Mouse (Mus musculus): ENCODE data around the gene Ifit2. TPM values are rescaled to one million over a fixed set of nuclear protein-coding genes. Genes with fewer than 3 reads are reported as not detected.
"Not testable (repeated sequence)": the region's sequence is repeated elsewhere in the genome, so short reads cannot be mapped to it uniquely, and the experiment has no call there.

Gene Ifit2
- polyA plus RNA-seq, 1 experiment from 2014 or later, result 12.5 TPM

DNA sequence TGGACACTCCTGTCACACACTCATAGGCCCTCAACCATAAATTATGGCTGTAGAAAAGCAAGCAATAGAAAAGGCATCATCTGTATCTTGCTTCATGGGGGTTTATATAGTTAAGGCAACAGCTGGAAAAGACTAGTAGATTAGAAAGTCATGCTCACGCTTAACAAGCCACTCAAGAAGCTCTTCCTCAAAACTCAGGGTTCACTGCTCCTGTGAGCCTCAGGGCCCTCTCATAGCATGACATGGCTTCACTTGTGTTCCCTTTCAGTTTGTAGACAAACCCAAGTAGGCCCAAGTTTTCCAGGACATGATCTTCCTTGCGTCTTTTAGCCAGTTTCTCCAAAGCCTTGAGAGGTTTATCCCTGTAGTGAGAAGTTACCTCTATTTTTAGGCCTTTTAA lies 43.0 kb downstream of the Ifit2 start:
- no peaks in the 10 kb centered on the region for H3K9me3 ChIP-seq (replicated peaks; ENCODE audit: control insufficient read depth, low read length)
- H3K9ac ChIP-seq (replicated peaks; ENCODE audit: low read length), result no peak overlapping the region
- ATAC-seq (replicated peaks; ENCODE audit: insufficient number of reproducible peaks, low FRiP score, low TSS enrichment, low read depth), result no peak
- H3K4me3 ChIP-seq (ENCODE audit: low read depth, low read length), result no peak overlapping the region
- WGBS, result 89% methylated on average over 2 of the region's 2 CpGs
- no peaks in the 10 kb centered on the region for H3K4me1 ChIP-seq (ENCODE audit: control insufficient read depth, insufficient read depth, low read length)
- H3K36me3 ChIP-seq (replicated peaks; ENCODE audit: control insufficient read depth, insufficient read depth, low read depth, low read length), result no peaks in the 10 kb centered on the region
- no peak overlapping the region for H3K27ac ChIP-seq (replicated peaks; ENCODE audit: low read depth, low read length)
- DNase-seq (ENCODE audit: low spot score), result no peak
- no peaks in the 10 kb centered on the region for H3K27me3 ChIP-seq (ENCODE audit: control insufficient read depth, insufficient read depth, low read length)
- no peak overlapping the region for H3K4me2 ChIP-seq (ENCODE audit: low read depth, low read length)

GRCm38 (mm10) chr19:34594523-34594922 lies 44.0 kb downstream of the Ifit2 start:
- not testable (repeated sequence) for H3K4me2 ChIP-seq (ENCODE audit: low read depth, low read length); H3K4me1 ChIP-seq (ENCODE audit: control insufficient read depth, insufficient read depth, low read length); H3K27me3 ChIP-seq (ENCODE audit: control insufficient read depth, insufficient read depth, low read length); H3K9me3 ChIP-seq (replicated peaks; ENCODE audit: control insufficient read depth, low read length); H3K9ac ChIP-seq (replicated peaks; ENCODE audit: low read length); H3K4me3 ChIP-seq (ENCODE audit: low read depth, low read length); ATAC-seq (replicated peaks; ENCODE audit: insufficient number of reproducible peaks, low FRiP score, low TSS enrichment, low read depth); H3K36me3 ChIP-seq (replicated peaks; ENCODE audit: control insufficient read depth, insufficient read depth, low read depth, low read length); DNase-seq (ENCODE audit: low spot score); H3K27ac ChIP-seq (replicated peaks; ENCODE audit: low read depth, low read length)
- WGBS, result 75% methylated on average over 3 of the region's 3 CpGs

DNA sequence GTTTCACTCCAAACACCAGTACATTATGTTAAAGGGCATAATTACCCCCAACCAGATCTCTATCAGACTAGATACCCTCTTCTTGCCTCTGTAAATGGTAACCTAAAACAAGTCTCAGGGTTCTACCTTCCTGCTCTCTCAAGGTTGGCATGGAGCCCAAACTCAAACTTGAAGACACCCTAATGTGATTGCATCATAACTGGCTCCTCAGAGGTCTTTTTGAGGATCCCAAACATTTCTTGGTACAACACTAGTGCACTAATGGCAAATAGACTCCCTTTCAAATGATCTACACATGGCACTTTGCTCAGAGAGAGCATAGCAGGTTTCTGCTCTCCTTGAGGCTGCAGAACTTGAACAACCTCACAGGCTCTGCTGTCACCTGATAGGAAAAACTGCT lies 46.3 kb downstream of the Ifit2 start:
- no peak for DNase-seq (ENCODE audit: low spot score)
- Histone ChIP-seq H3K27me3 (ENCODE audit: control insufficient read depth, insufficient read depth, low read length) (no peaks in the 10 kb centered on the region), H3K4me2 (ENCODE audit: low read depth, low read length) (no peak overlapping the region), H3K4me3 (ENCODE audit: low read depth, low read length) (no peak overlapping the region), H3K36me3 (replicated peaks; ENCODE audit: control insufficient read depth, insufficient read depth, low read depth, low read length) (no peaks in the 10 kb centered on the region), H3K9me3 (replicated peaks; ENCODE audit: control insufficient read depth, low read length) (no peaks in the 10 kb centered on the region), H3K4me1 (ENCODE audit: control insufficient read depth, insufficient read depth, low read length) (no peaks in the 10 kb centered on the region), H3K27ac (replicated peaks; ENCODE audit: low read depth, low read length) (no peak overlapping the region), H3K9ac (replicated peaks; ENCODE audit: low read length) (no peak overlapping the region)
- ATAC-seq (replicated peaks; ENCODE audit: insufficient number of reproducible peaks, low FRiP score, low TSS enrichment, low read depth), result no peak

- DNase-seq (ENCODE audit: low spot score) (no peak), ATAC-seq (replicated peaks; ENCODE audit: insufficient number of reproducible peaks, low FRiP score, low TSS enrichment, low read depth) (no peak)
- 78% methylated on average over 2 of the region's 2 CpGs for WGBS
- H3K4me1 ChIP-seq (ENCODE audit: control insufficient read depth, insufficient read depth, low read length), result no peaks in the 10 kb centered on the region
- no peak overlapping the region for H3K4me2 ChIP-seq (ENCODE audit: low read depth, low read length)
- H3K36me3 ChIP-seq (replicated peaks; ENCODE audit: control insufficient read depth, insufficient read depth, low read depth, low read length), result no peaks in the 10 kb centered on the region
- H3K4me3 ChIP-seq (ENCODE audit: low read depth, low read length), result no peak overlapping the region
- no peaks in the 10 kb centered on the region for H3K9me3 ChIP-seq (replicated peaks; ENCODE audit: control insufficient read depth, low read length)
- no peak overlapping the region for H3K27ac ChIP-seq (replicated peaks; ENCODE audit: low read depth, low read length)
- no peaks in the 10 kb centered on the region for H3K27me3 ChIP-seq (ENCODE audit: control insufficient read depth, insufficient read depth, low read length)
- no peak overlapping the region for H3K9ac ChIP-seq (replicated peaks; ENCODE audit: low read length)
Observed at GRCm38 (mm10) chr19:34598341-34598740, 47.8 kb downstream of the Ifit2 start.

DNA sequence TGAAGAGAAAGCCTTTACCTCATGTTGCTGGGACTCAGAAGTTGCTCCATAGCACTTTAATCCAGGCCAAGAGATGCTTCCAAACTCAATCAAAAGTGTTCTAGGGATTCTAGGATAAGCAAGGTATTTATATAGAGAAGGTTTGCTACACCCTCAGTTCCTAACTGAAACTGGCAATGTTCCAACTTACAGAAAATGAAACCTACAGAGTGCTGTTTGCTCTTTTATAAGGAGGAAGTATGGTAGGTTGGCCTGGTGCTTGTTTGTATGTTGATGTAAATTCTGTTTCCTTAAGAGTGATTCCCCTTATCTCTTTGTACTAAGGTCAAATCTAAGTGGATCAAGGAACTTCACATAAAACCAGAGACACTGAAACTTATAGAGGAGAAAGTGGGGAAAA lies 48.8 kb downstream of the Ifit2 start:
- not testable (repeated sequence) for H3K27ac ChIP-seq (replicated peaks; ENCODE audit: low read depth, low read length); DNase-seq (ENCODE audit: low spot score); H3K9ac ChIP-seq (replicated peaks; ENCODE audit: low read length); H3K36me3 ChIP-seq (replicated peaks; ENCODE audit: control insufficient read depth, insufficient read depth, low read depth, low read length); H3K4me1 ChIP-seq (ENCODE audit: control insufficient read depth, insufficient read depth, low read length); H3K4me2 ChIP-seq (ENCODE audit: low read depth, low read length); H3K27me3 ChIP-seq (ENCODE audit: control insufficient read depth, insufficient read depth, low read length); H3K9me3 ChIP-seq (replicated peaks; ENCODE audit: control insufficient read depth, low read length); H3K4me3 ChIP-seq (ENCODE audit: low read depth, low read length); ATAC-seq (replicated peaks; ENCODE audit: insufficient number of reproducible peaks, low FRiP score, low TSS enrichment, low read depth)

GRCm38 (mm10) chr19:34601888-34602287 lies 51.4 kb downstream of the Ifit2 start, which contains the start of gene Ifit1bl1:
Gene Ifit1bl1 (minus strand): TSS chr19:34601956.
- not testable (repeated sequence) for H3K9ac ChIP-seq (replicated peaks; ENCODE audit: low read length)
- WGBS, result 54% methylated on average over 1 of the region's 1 CpGs

GRCm38 (mm10) chr19:34605472-34605871 lies 55.0 kb downstream of the Ifit2 start:
- H3K36me3 ChIP-seq (replicated peaks; ENCODE audit: control insufficient read depth, insufficient read depth, low read depth, low read length), result no peaks in the 10 kb centered on the region
- no peak overlapping the region for H3K9ac ChIP-seq (replicated peaks; ENCODE audit: low read length)
- ATAC-seq (replicated peaks; ENCODE audit: insufficient number of reproducible peaks, low FRiP score, low TSS enrichment, low read depth), result no peak
- no peak overlapping the region for H3K4me2 ChIP-seq (ENCODE audit: low read depth, low read length)
- H3K9me3 ChIP-seq (replicated peaks; ENCODE audit: control insufficient read depth, low read length), result no peaks in the 10 kb centered on the region
- H3K4me1 ChIP-seq (ENCODE audit: control insufficient read depth, insufficient read depth, low read length), result no peaks in the 10 kb centered on the region
- 89% methylated on average over 3 of the region's 3 CpGs for WGBS
- H3K27ac ChIP-seq (replicated peaks; ENCODE audit: low read depth, low read length), result no peak overlapping the region
- H3K27me3 ChIP-seq (ENCODE audit: control insufficient read depth, insufficient read depth, low read length), result no peaks in the 10 kb centered on the region
- no peak for DNase-seq (ENCODE audit: low spot score)
- no peak overlapping the region for H3K4me3 ChIP-seq (ENCODE audit: low read depth, low read length)

More at GRCm38 (mm10) chr19:34601888-34602287, 51.4 kb downstream of the Ifit2 start, which contains the start of gene Ifit1bl1:
- not testable (repeated sequence) for H3K27ac ChIP-seq (replicated peaks; ENCODE audit: low read depth, low read length); H3K36me3 ChIP-seq (replicated peaks; ENCODE audit: control insufficient read depth, insufficient read depth, low read depth, low read length); H3K4me3 ChIP-seq (ENCODE audit: low read depth, low read length); H3K27me3 ChIP-seq (ENCODE audit: control insufficient read depth, insufficient read depth, low read length); H3K4me2 ChIP-seq (ENCODE audit: low read depth, low read length); H3K4me1 ChIP-seq (ENCODE audit: control insufficient read depth, insufficient read depth, low read length); ATAC-seq (replicated peaks; ENCODE audit: insufficient number of reproducible peaks, low FRiP score, low TSS enrichment, low read depth); H3K9me3 ChIP-seq (replicated peaks; ENCODE audit: control insufficient read depth, low read length); DNase-seq (ENCODE audit: low spot score)

- H3K9me3 ChIP-seq (replicated peaks; ENCODE audit: control insufficient read depth, low read length); ATAC-seq (replicated peaks; ENCODE audit: insufficient number of reproducible peaks, low FRiP score, low TSS enrichment, low read depth); H3K9ac ChIP-seq (replicated peaks; ENCODE audit: low read length); H3K4me2 ChIP-seq (ENCODE audit: low read depth, low read length); H3K4me3 ChIP-seq (ENCODE audit: low read depth, low read length); H3K4me1 ChIP-seq (ENCODE audit: control insufficient read depth, insufficient read depth, low read length); H3K36me3 ChIP-seq (replicated peaks; ENCODE audit: control insufficient read depth, insufficient read depth, low read depth, low read length); H3K27me3 ChIP-seq (ENCODE audit: control insufficient read depth, insufficient read depth, low read length); H3K27ac ChIP-seq (replicated peaks; ENCODE audit: low read depth, low read length): not testable (repeated sequence)
- WGBS, result 46% methylated on average over 4 of the region's 4 CpGs
- DNase-seq (ENCODE audit: low spot score), result peak; percentile 32
Observed at GRCm38 (mm10) chr19:34607237-34608051, 57.0 kb downstream of the Ifit2 start, which contains the start of gene Ifit3b. Gene Ifit3b (plus strand): TSS chr19:34607970.

Measured in embryonic facial prominence, embryonic 11.5 days (tissue).